Mouse (Mus musculus) NIH3T3 (cell line): ENCODE measurements around the gene Ctnna2.

ENCODE experiments used
- DNase-seq: peaks from one replicate; pipeline ENCODE4 v3.0.0-alpha.2; 2012; ENCODE audit warnings: low read depth

The Ctnna2 gene

GRCm38 (mm10) chr6:77257358-77258105, 722.0 kb downstream of the Ctnna2 start:
- peak; percentile 44 for DNase-seq

GRCm38 (mm10) chr6:77256348-77256747, 723.2 kb downstream of the Ctnna2 start:
- no peak for DNase-seq

- DNase-seq, result no peak
Measured at GRCm38 (mm10) chr6:77253480-77253879, 726.0 kb downstream of the Ctnna2 start.

- DNase-seq, result no peak
Measured at GRCm38 (mm10) chr6:77243541-77244231, 735.8 kb downstream of the Ctnna2 start.

- no peak for DNase-seq
Measured at GRCm38 (mm10) chr6:77242601-77243406, 736.7 kb downstream of the Ctnna2 start, which contains the start of gene Lrrtm1. Gene Lrrtm1 (plus strand): TSS chr6:77242689.

- no peak for DNase-seq
Measured at GRCm38 (mm10) chr6:77240426-77240825, 739.1 kb downstream of the Ctnna2 start.

- DNase-seq, result no peak
Measured at GRCm38 (mm10) chr6:77222849-77223638, 756.5 kb downstream of the Ctnna2 start.

- DNase-seq, result no peak
Measured at GRCm38 (mm10) chr6:77220776-77221175, 758.7 kb downstream of the Ctnna2 start.

- peak; percentile 4 for DNase-seq
Measured at GRCm38 (mm10) chr6:77218875-77219274, 760.6 kb downstream of the Ctnna2 start.

GRCm38 (mm10) chr6:77215322-77215721, 764.2 kb downstream of the Ctnna2 start:
- no peak for DNase-seq

- DNase-seq, result no peak
Measured at GRCm38 (mm10) chr6:77213757-77214409, 765.6 kb downstream of the Ctnna2 start.

GRCm38 (mm10) chr6:77209929-77210328, 769.6 kb downstream of the Ctnna2 start:
- no peak for DNase-seq

GRCm38 (mm10) chr6:77209183-77209582, 770.3 kb downstream of the Ctnna2 start:
- DNase-seq, result no peak

GRCm38 (mm10) chr6:77199375-77199774, 780.1 kb downstream of the Ctnna2 start:
- no peak for DNase-seq

GRCm38 (mm10) chr6:77196650-77197049, 782.8 kb downstream of the Ctnna2 start:
- no peak for DNase-seq

- no peak for DNase-seq
Measured at GRCm38 (mm10) chr6:77191635-77192034, 787.9 kb downstream of the Ctnna2 start.

GRCm38 (mm10) chr6:77188628-77189027, 790.9 kb downstream of the Ctnna2 start:
- DNase-seq, result no peak

- no peak for DNase-seq
Measured at GRCm38 (mm10) chr6:77185751-77186150, 793.7 kb downstream of the Ctnna2 start.

- DNase-seq, result no peak
Measured at GRCm38 (mm10) chr6:77184896-77185295, 794.6 kb downstream of the Ctnna2 start.

- no peak for DNase-seq
Measured at GRCm38 (mm10) chr6:77175764-77176163, 803.7 kb downstream of the Ctnna2 start.

- no peak for DNase-seq
Measured at GRCm38 (mm10) chr6:77157028-77157427, 822.5 kb downstream of the Ctnna2 start.
